Comparison of ENCODE assay signal across 26 mouse cellular contexts in the genomic region with DNA sequence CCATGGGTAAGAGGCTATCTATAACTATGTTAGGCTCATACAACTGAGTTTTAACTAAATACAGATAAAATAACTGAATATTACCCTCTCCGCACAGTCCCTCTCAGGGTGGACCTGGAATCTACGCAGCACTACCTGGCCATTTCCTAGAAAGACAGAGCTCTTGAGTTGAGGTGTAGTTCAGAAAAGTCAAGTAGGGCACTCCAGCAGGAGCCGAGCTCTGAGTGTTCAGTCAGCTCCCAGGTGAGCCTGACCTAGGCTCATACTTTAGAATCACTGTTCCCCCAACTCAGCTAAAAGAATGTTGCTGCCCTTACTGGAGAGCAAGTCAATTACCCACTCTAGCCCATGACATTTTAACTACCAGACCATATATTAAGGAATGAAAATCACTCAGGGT.
"Had no signal": no experiment of that assay in that cellular context is flagged by ENCODE, and none has a peak within 500 bp of the region (broad histone marks: within the 10 kb centered on the region; RNA-seq: fewer than 3 reads in every experiment).

No protein-coding gene starts in this region.

- H3K4me3 ChIP-seq: embryonic facial prominence, embryonic 10.5 days; embryonic facial prominence, embryonic 12.5 days; embryonic facial prominence, embryonic 13.5 days; embryonic facial prominence, embryonic 15.5 days; erythroblast, embryonic 14.5 days; forebrain, embryonic 10.5 days; forebrain, embryonic 12.5 days; forebrain, embryonic 13.5 days; forebrain, embryonic 15.5 days; gastrocnemius, adult 2 months had no signal

- H3K27me3 ChIP-seq: embryonic facial prominence, embryonic 12.5 days; embryonic facial prominence, embryonic 13.5 days; embryonic facial prominence, embryonic 15.5 days; forebrain, embryonic 12.5 days; forebrain, embryonic 13.5 days; forebrain, embryonic 15.5 days had no signal

- ATAC-seq: forebrain, embryonic 13.5 days; forebrain, embryonic 14.5 days; forebrain, embryonic 15.5 days; forebrain, embryonic 16.5 days; forebrain, postnatal 0 days had no signal

- H3K27ac ChIP-seq: embryonic facial prominence, embryonic 10.5 days; embryonic facial prominence, embryonic 12.5 days; embryonic facial prominence, embryonic 13.5 days; embryonic facial prominence, embryonic 15.5 days; forebrain, embryonic 10.5 days; forebrain, embryonic 12.5 days; forebrain, embryonic 13.5 days; forebrain, embryonic 15.5 days; gastrocnemius, adult 2 months had no signal

- DNase-seq: cerebellum, adult 2 months; cerebellum, adult 8-10 months; cerebellum, adult 9-10 months; cerebellum, adult 9-11 months; cerebellum, postnatal 10 days; cerebellum, postnatal 14 days; cerebellum, postnatal 25 days; cerebellum, postnatal 36 days; embryo, embryonic 11 days; forebrain, postnatal 0 days; gastrocnemius, adult 2 months; gastrocnemius, postnatal 10 days; gastrocnemius, postnatal 14 days; gastrocnemius, postnatal 25 days; gastrocnemius, postnatal 36 days had no signal

- H3K36me3 ChIP-seq: embryonic facial prominence, embryonic 10.5 days; embryonic facial prominence, embryonic 12.5 days; embryonic facial prominence, embryonic 13.5 days; embryonic facial prominence, embryonic 15.5 days; forebrain, embryonic 10.5 days; forebrain, embryonic 12.5 days; forebrain, embryonic 15.5 days had no signal

- H3K9me3 ChIP-seq: embryonic facial prominence, embryonic 10.5 days; embryonic facial prominence, embryonic 12.5 days; embryonic facial prominence, embryonic 13.5 days; embryonic facial prominence, embryonic 15.5 days; forebrain, embryonic 10.5 days; forebrain, embryonic 12.5 days; forebrain, embryonic 13.5 days; forebrain, embryonic 15.5 days had no signal

- H3K4me2 ChIP-seq: embryonic facial prominence, embryonic 12.5 days; embryonic facial prominence, embryonic 13.5 days; embryonic facial prominence, embryonic 15.5 days; forebrain, embryonic 12.5 days; forebrain, embryonic 13.5 days; forebrain, embryonic 15.5 days had no signal

- H3K4me1 ChIP-seq: embryonic facial prominence, embryonic 10.5 days; forebrain, embryonic 10.5 days had no signal

- H3K9ac ChIP-seq: embryonic facial prominence, embryonic 12.5 days; embryonic facial prominence, embryonic 13.5 days; embryonic facial prominence, embryonic 15.5 days; forebrain, embryonic 12.5 days; forebrain, embryonic 13.5 days; forebrain, embryonic 15.5 days; forebrain, postnatal 0 days had no signal
